ENCODE assay signal across 8 mouse cellular contexts in genomic region chr11:70701984-70702733, GRCm38 (mm10). TPM values are rescaled to one million over a fixed set of nuclear protein-coding genes. Genes with fewer than 3 reads are reported as not detected.
DNase-seq lines count a peak whose midpoint lies in the region; ATAC-seq and TF ChIP-seq lines count a peak whose summit lies in the region.

No protein-coding gene starts in this region.

- peaks cover 3% of the 10 kb centered on the region; the same call in 1 of the 2 replicates for H3K4me1 ChIP-seq in embryonic facial prominence, embryonic 11.5 days (ENCODE audit: control insufficient read depth, insufficient read depth, low read length)
- peaks cover 26% of the 10 kb centered on the region for H3K4me1 ChIP-seq in hindbrain, embryonic 13.5 days (replicated peaks)
- H3K4me1 ChIP-seq in midbrain, embryonic 12.5 days = peaks cover 24% of the 10 kb centered on the region

- no peak for TF ChIP-seq CTCF in gastrocnemius, adult 2 months (IDR thresholded peaks at IDR 0.05)

- peak overlapping the region; percentile 2; the same call in 1 of the 2 replicates for H3K4me2 ChIP-seq in embryonic facial prominence, embryonic 11.5 days (ENCODE audit: low read depth, low read length)
- H3K4me2 ChIP-seq in hindbrain, embryonic 13.5 days = peak overlapping the region; percentile 89
- peak overlapping the region; percentile 84; the same call in 1 of the 2 replicates for H3K4me2 ChIP-seq in midbrain, embryonic 12.5 days (replicated peaks)

- 83% methylated on average over 6 of the region's 6 CpGs for WGBS in embryonic facial prominence, embryonic 11.5 days
- WGBS in hindbrain, embryonic 13.5 days = 77% methylated on average over 6 of the region's 6 CpGs
- WGBS in midbrain, embryonic 12.5 days = 84% methylated on average over 6 of the region's 6 CpGs

- H3K4me3 ChIP-seq in gastrocnemius, adult 2 months = peak overlapping the region; percentile 75
- H3K4me3 ChIP-seq in embryonic facial prominence, embryonic 11.5 days (ENCODE audit: low read depth, low read length) = peak overlapping the region; percentile 88; the same call in 1 of the 2 replicates
- H3K4me3 ChIP-seq in hindbrain, embryonic 13.5 days = peak overlapping the region; percentile 91
- H3K4me3 ChIP-seq in midbrain, embryonic 12.5 days = peak overlapping the region; percentile 89; the same call in 1 of the 2 replicates

- peaks cover 6% of the 10 kb centered on the region for H3K36me3 ChIP-seq in embryonic facial prominence, embryonic 11.5 days (replicated peaks; ENCODE audit: control insufficient read depth, insufficient read depth, low read depth, low read length)
- peaks cover 41% of the 10 kb centered on the region for H3K36me3 ChIP-seq in hindbrain, embryonic 13.5 days
- H3K36me3 ChIP-seq in midbrain, embryonic 12.5 days = peaks cover 37% of the 10 kb centered on the region

- peak overlapping the region; percentile 100 for H3K27ac ChIP-seq in gastrocnemius, adult 2 months
- H3K27ac ChIP-seq in embryonic facial prominence, embryonic 11.5 days (replicated peaks; ENCODE audit: low read depth, low read length) = no peak overlapping the region
- no peak overlapping the region for H3K27ac ChIP-seq in hindbrain, embryonic 13.5 days
- no peak overlapping the region for H3K27ac ChIP-seq in midbrain, embryonic 12.5 days (replicated peaks)

- DNase-seq in gastrocnemius, adult 2 months = peak; percentile 67
- no peak for DNase-seq in gastrocnemius, postnatal 10 days
- no peak for DNase-seq in embryonic facial prominence, embryonic 11.5 days (ENCODE audit: low spot score)
- DNase-seq in ovary, postnatal 10 days (ENCODE audit: low spot score) = no peak
- no peak for DNase-seq in left cerebral cortex, postnatal 36 days (ENCODE audit: low spot score in 2 of 2)
- no peak for DNase-seq in frontal cortex, postnatal 14 days (ENCODE audit: low spot score in 2 of 2)

- intact Hi-C loops in gastrocnemius, adult 2 months (cut with DNase I) = loop anchor here (2.0 kb wide), 2 partner anchors 15 to 47 kb away; partner anchors contain the start of gene Pfn1
- intact Hi-C loops in left cerebral cortex, postnatal 36 days (cut with DNase I) = loop anchor here (2.0 to 5.0 kb wide), 2 partner anchors 15 to 55 kb away; no protein-coding TSS in a partner anchor

- no peak for ATAC-seq in embryonic facial prominence, embryonic 11.5 days (replicated peaks; ENCODE audit: insufficient number of reproducible peaks, low FRiP score, low TSS enrichment, low read depth)
- no peak for ATAC-seq in hindbrain, embryonic 13.5 days (ENCODE audit: low FRiP score)
- ATAC-seq in midbrain, embryonic 12.5 days (ENCODE audit: low FRiP score, low read depth) = no peak

- H3K9ac ChIP-seq in embryonic facial prominence, embryonic 11.5 days (replicated peaks; ENCODE audit: low read length) = no peak overlapping the region; the same call in 1 of the 2 replicates
- H3K9ac ChIP-seq in hindbrain, embryonic 13.5 days = peak overlapping the region; percentile 95
- H3K9ac ChIP-seq in midbrain, embryonic 12.5 days (replicated peaks) = peak overlapping the region; percentile 90; the same call in 1 of the 2 replicates

- H3K27me3 ChIP-seq in embryonic facial prominence, embryonic 11.5 days (ENCODE audit: control insufficient read depth, insufficient read depth, low read length) = no peaks in the 10 kb centered on the region
- no peaks in the 10 kb centered on the region for H3K27me3 ChIP-seq in hindbrain, embryonic 13.5 days
- H3K27me3 ChIP-seq in midbrain, embryonic 12.5 days = 0 out of 2 replicates have a peak, but pooled peaks cover 2% of the 10 kb centered on the region

- no peaks in the 10 kb centered on the region for H3K9me3 ChIP-seq in embryonic facial prominence, embryonic 11.5 days (replicated peaks; ENCODE audit: control insufficient read depth, low read length)
- H3K9me3 ChIP-seq in hindbrain, embryonic 13.5 days = no peaks in the 10 kb centered on the region
- no peaks in the 10 kb centered on the region for H3K9me3 ChIP-seq in midbrain, embryonic 12.5 days

RNA-seq across cellular contexts. Expression of gene Kif1c, which starts 1.8 kb away (rescaled TPM):
- total RNA-seq in gastrocnemius, adult 2 months (2021) = 100 to 1,000 TPM; 579 to 631 TPM
- total RNA-seq in gastrocnemius, postnatal 10 days (2021) = 100 to 1,000 TPM; 195 to 205 TPM
- 7.5 and 8.3 TPM in 2 replicates for polyA plus RNA-seq in embryonic facial prominence, embryonic 11.5 days (2014; fragmentation: Nextera tagmentation; extraction: Ambion mirVana)
- 1.5 and 1.7 TPM in 2 replicates for polyA plus RNA-seq in hindbrain, embryonic 13.5 days (2015; fragmentation: Nextera tagmentation; extraction: Ambion mirVana)
- polyA plus RNA-seq in midbrain, embryonic 12.5 days (2016; fragmentation: Nextera tagmentation; extraction: Ambion mirVana) = 2.0 and 2.2 TPM in 2 replicates
- 10 to 100 TPM; 58.9 to 59.3 TPM for total RNA-seq in left cerebral cortex, postnatal 36 days (2021)

RNA-seq across cellular contexts. Expression of gene Inca1, which starts 2.2 kb away (rescaled TPM):
- total RNA-seq in gastrocnemius, adult 2 months (2021) = 1 to 10 TPM; 3.8 to 5.7 TPM
- total RNA-seq in gastrocnemius, postnatal 10 days (2021) = 1 to 10 TPM; 1.6 to 2.5 TPM
- polyA plus RNA-seq in embryonic facial prominence, embryonic 11.5 days (2014; fragmentation: Nextera tagmentation; extraction: Ambion mirVana) = 0.73 and 0.82 TPM in 2 replicates
- 1.6 TPM in 2 replicates for polyA plus RNA-seq in hindbrain, embryonic 13.5 days (2015; fragmentation: Nextera tagmentation; extraction: Ambion mirVana)
- polyA plus RNA-seq in midbrain, embryonic 12.5 days (2016; fragmentation: Nextera tagmentation; extraction: Ambion mirVana) = 0.86 and 1.3 TPM in 2 replicates
- total RNA-seq in left cerebral cortex, postnatal 36 days (2021) = 1 to 10 TPM; 1.8 to 1.9 TPM

RNA-seq across cellular contexts. Expression of gene Camta2, which starts 14.3 kb away (rescaled TPM):
- 10 to 100 TPM; 39.6 to 44.9 TPM for total RNA-seq in gastrocnemius, adult 2 months (2021)
- total RNA-seq in gastrocnemius, postnatal 10 days (2021) = 10 to 100 TPM; 20.6 to 21.8 TPM
- polyA plus RNA-seq in embryonic facial prominence, embryonic 11.5 days (2014; fragmentation: Nextera tagmentation; extraction: Ambion mirVana) = 4.4 and 7.3 TPM in 2 replicates
- 15.2 and 15.3 TPM in 2 replicates for polyA plus RNA-seq in hindbrain, embryonic 13.5 days (2015; fragmentation: Nextera tagmentation; extraction: Ambion mirVana)
- polyA plus RNA-seq in midbrain, embryonic 12.5 days (2016; fragmentation: Nextera tagmentation; extraction: Ambion mirVana) = 13.0 and 14.9 TPM in 2 replicates
- 100 to 1,000 TPM; 232 to 256 TPM for total RNA-seq in left cerebral cortex, postnatal 36 days (2021)

RNA-seq across cellular contexts. Expression of gene Spag7, which starts 32.9 kb away (rescaled TPM):
- total RNA-seq in gastrocnemius, adult 2 months (2021) = 10 to 100 TPM; 86.3 to 86.4 TPM
- 100 to 1,000 TPM; 131 to 133 TPM for total RNA-seq in gastrocnemius, postnatal 10 days (2021)
- polyA plus RNA-seq in embryonic facial prominence, embryonic 11.5 days (2014; fragmentation: Nextera tagmentation; extraction: Ambion mirVana) = 107 and 118 TPM in 2 replicates
- 162 and 169 TPM in 2 replicates for polyA plus RNA-seq in hindbrain, embryonic 13.5 days (2015; fragmentation: Nextera tagmentation; extraction: Ambion mirVana)
- 156 and 160 TPM in 2 replicates for polyA plus RNA-seq in midbrain, embryonic 12.5 days (2016; fragmentation: Nextera tagmentation; extraction: Ambion mirVana)
- total RNA-seq in left cerebral cortex, postnatal 36 days (2021) = 10 to 100 TPM; 52.5 to 57.8 TPM

RNA-seq across cellular contexts. Expression of gene Eno3, which starts 45.2 kb away (rescaled TPM):
- 1,000 to 10,000 TPM; 7,153 to 7,488 TPM for total RNA-seq in gastrocnemius, adult 2 months (2021)
- 1,000 to 10,000 TPM; 5,193 to 5,983 TPM for total RNA-seq in gastrocnemius, postnatal 10 days (2021)
- polyA plus RNA-seq in embryonic facial prominence, embryonic 11.5 days (2014; fragmentation: Nextera tagmentation; extraction: Ambion mirVana) = 30.7 and 40.4 TPM in 2 replicates
- 7.1 and 9.2 TPM in 2 replicates for polyA plus RNA-seq in hindbrain, embryonic 13.5 days (2015; fragmentation: Nextera tagmentation; extraction: Ambion mirVana)
- 12.0 and 12.7 TPM in 2 replicates for polyA plus RNA-seq in midbrain, embryonic 12.5 days (2016; fragmentation: Nextera tagmentation; extraction: Ambion mirVana)
- 1 to 10 TPM; 9.5 to 9.6 TPM for total RNA-seq in left cerebral cortex, postnatal 36 days (2021)

Comparison
In these comparisons a context has a peak if more than half of its experiments do, and no peak if none do; other contexts are left out.
1. H3K4me2 ChIP-seq: peak in every context shown above with its lines; median percentile 89 in hindbrain, embryonic 13.5 days; 84 in midbrain, embryonic 12.5 days; 2 in embryonic facial prominence, embryonic 11.5 days.
2. RNA of gene Camta2, which starts 14.3 kb away (total RNA-seq): 232 to 256 TPM in left cerebral cortex, postnatal 36 days; 39.6 to 44.9 TPM in gastrocnemius, adult 2 months and 20.6 to 21.8 TPM in gastrocnemius, postnatal 10 days; every median in the first group is over 4 times any median in the second.
3. Peak in every context shown above with its lines, with median percentiles within 50 percentile points of each other: H3K4me3 ChIP-seq.